Mouse (Mus musculus) CH12.LX (cell line): Measurements from ENCODE around the gene Camk2b. TPM values are rescaled to one million over a fixed set of nuclear protein-coding genes. Genes with fewer than 3 reads are reported as not detected.

ENCODE experiments used
- DNase-seq: peaks from one replicate; pipeline ENCODE4 v3.0.0-alpha.2; 2013; ENCODE audit errors: extremely low read depth
- H3K27ac ChIP-seq: 2 replicates; pipeline ENCODE4 v1.5.1; 2012; ENCODE audit warnings: low read depth, mild to moderate bottlenecking, control low read depth, moderate library complexity; ENCODE audit not compliant: insufficient read depth
- H3K27me3 ChIP-seq: replicated peaks from 2 replicates; pipeline ENCODE3; 2012; ENCODE audit warnings: inconsistent platforms
- H3K36me3 ChIP-seq, 2 experiments: replicated peaks in 1 of 2; 2 replicates each; pipeline versions ENCODE3 to v1.6.1; 2012; ENCODE audit warnings: inconsistent platforms in 1 of 2, low read length in 1 of 2, mild to moderate bottlenecking in 1 of 2, mixed read lengths in 1 of 2, moderate library complexity in 1 of 2; ENCODE audit not compliant: control insufficient read depth in 1 of 2, insufficient read depth in 1 of 2
- H3K4me1 ChIP-seq, 2 experiments: 2 replicates each; pipeline ENCODE4 v1.6.1; 2012; ENCODE audit warnings: inconsistent platforms in 1 of 2, moderate library complexity in 1 of 2; ENCODE audit not compliant: insufficient read depth in 2 of 2, control insufficient read depth in 1 of 2
- H3K4me2 ChIP-seq: 2 replicates; pipeline ENCODE4 v1.6.1; 2012; ENCODE audit warnings: low read depth, mild to moderate bottlenecking, control low read depth; ENCODE audit not compliant: poor library complexity, insufficient read depth, severe bottlenecking
- H3K4me3 ChIP-seq, 3 experiments: fragments of 150-350 bp in 1 of 3; sonication (generic) in 1 of 3; replicated peaks in 1 of 3; 2 replicates each; pipeline versions ENCODE3 to v1.5.1; 2011 to 2012; ENCODE audit warnings: low read depth in 2 of 3, low read length in 2 of 3, mild to moderate bottlenecking in 2 of 3, moderate library complexity in 2 of 3, control low read depth in 1 of 3, improper control_type of control experiment in 1 of 3, inconsistent platforms in 1 of 3, mixed read lengths in 1 of 3; ENCODE audit not compliant: poor library complexity in 1 of 3
- H3K79me2 ChIP-seq: replicated peaks from 2 replicates; pipeline ENCODE4 v1.6.1; 2012; ENCODE audit warnings: mild to moderate bottlenecking, moderate library complexity; ENCODE audit not compliant: control insufficient read depth, poor library complexity, insufficient read depth, severe bottlenecking; ENCODE audit errors: extremely low read depth
- H3K9ac ChIP-seq: 2 replicates; pipeline ENCODE4 v1.6.1; 2012; ENCODE audit warnings: low read depth, mild to moderate bottlenecking, control low read depth, moderate library complexity; ENCODE audit not compliant: insufficient read depth
- H3K9me3 ChIP-seq: replicated peaks from 2 replicates; pipeline ENCODE3; 2012; ENCODE audit warnings: low read length, inconsistent platforms, mixed read lengths
- CHD1 ChIP-seq: IDR thresholded peaks from 2 replicates; pipeline ENCODE4 v1.6.1; 2012; ENCODE audit warnings: low read depth, low read length, improper control_type of control experiment, inconsistent platforms
- ELF1 ChIP-seq: IDR thresholded peaks from 2 replicates; pipeline ENCODE4 v1.6.1; 2014; ENCODE audit warnings: low read depth, mild to moderate bottlenecking, inconsistent platforms, low read length, improper control_type of control experiment
- EP300 ChIP-seq: IDR thresholded peaks from 2 replicates; pipeline ENCODE4 v1.6.1; 2011; ENCODE audit warnings: low read length, improper control_type of control experiment
- GABPA ChIP-seq: IDR thresholded peaks from 2 replicates; pipeline ENCODE4 v1.6.1; 2012; ENCODE audit warnings: low read depth, low read length, improper control_type of control experiment, inconsistent platforms; ENCODE audit not compliant: insufficient replicate concordance
- HCFC1 ChIP-seq: IDR thresholded peaks from 2 replicates; pipeline ENCODE4 v1.6.1; 2012; ENCODE audit warnings: low read depth, mild to moderate bottlenecking, inconsistent platforms, low read length, improper control_type of control experiment
- JUND ChIP-seq: conservative IDR thresholded peaks from 2 replicates; pipeline ENCODE4 v1.6.1; 2011; ENCODE audit warnings: low read depth, low read length, improper control_type of control experiment
- KAT2A ChIP-seq: IDR thresholded peaks from 2 replicates; pipeline ENCODE4 v1.6.1; 2012; ENCODE audit warnings: low read length, improper control_type of control experiment, inconsistent platforms; ENCODE audit not compliant: insufficient replicate concordance
- MAFK ChIP-seq: IDR thresholded peaks from 2 replicates; pipeline ENCODE4 v1.6.1; 2011; ENCODE audit warnings: low read length, improper control_type of control experiment; ENCODE audit not compliant: insufficient replicate concordance
- MAZ ChIP-seq: IDR thresholded peaks from 2 replicates; pipeline ENCODE4 v1.6.1; 2012; ENCODE audit warnings: low read depth, mild to moderate bottlenecking, inconsistent platforms, low read length, improper control_type of control experiment, moderate library complexity
- MXI1 ChIP-seq: IDR thresholded peaks from 2 replicates; pipeline ENCODE4 v1.6.1; 2011; ENCODE audit warnings: mild to moderate bottlenecking, low read depth, low read length, improper control_type of control experiment
- NELFE ChIP-seq: IDR thresholded peaks from 2 replicates; pipeline ENCODE4 v1.6.1; 2011; ENCODE audit warnings: low read depth, low read length, improper control_type of control experiment
- PAX5 ChIP-seq: IDR thresholded peaks from 2 replicates; pipeline ENCODE4 v1.6.1; 2012; ENCODE audit warnings: low read length, inconsistent platforms, mixed read lengths
- RCOR1 ChIP-seq: conservative IDR thresholded peaks from 2 replicates; pipeline ENCODE4 v1.6.1; 2012; ENCODE audit warnings: low read depth, mild to moderate bottlenecking, inconsistent platforms, low read length, improper control_type of control experiment
- TBP ChIP-seq: conservative IDR thresholded peaks from 2 replicates; pipeline ENCODE4 v1.6.1; 2011; ENCODE audit warnings: low read depth, low read length, improper control_type of control experiment
- TCF12 ChIP-seq: IDR thresholded peaks from 2 replicates; pipeline ENCODE4 v1.6.1; 2014; ENCODE audit warnings: low read depth, mild to moderate bottlenecking, inconsistent platforms, low read length, improper control_type of control experiment
- USF1 ChIP-seq: IDR thresholded peaks from 2 replicates; pipeline ENCODE4 v1.6.1; 2014; ENCODE audit warnings: low read depth, mild to moderate bottlenecking, inconsistent platforms, low read length, improper control_type of control experiment
- ZMIZ1 ChIP-seq: IDR thresholded peaks from 2 replicates; pipeline ENCODE4 v1.6.1; 2012; ENCODE audit warnings: low read depth, mild to moderate bottlenecking, inconsistent platforms, low read length, improper control_type of control experiment
- dilution Hi-C: fragments of 300-500 bp; cut with MboI; formaldehyde crosslinking; loops from 2 replicates; pipeline ENCODE4 v1.14.3; 2020; ENCODE audit warnings: low sequenced_read_pairs; ENCODE audit not compliant: extremely low pct_unique_long_range_greater_than_20kb, extremely low pct_ligation_motif_present
- in situ Hi-C: fragments of 300-500 bp; cut with MboI; formaldehyde crosslinking; loops from 3 replicates; pipeline ENCODE4 v1.14.3; 2019; ENCODE audit warnings: low sequenced_read_pairs, low pct_ligation_motif_present, low pct_unique_long_range_greater_than_20kb, mixed read lengths
- polyA plus RNA-seq: library from polyadenylated mRNA; unstranded; fragments of >175 nt; gene quantifications from 2 replicates; pipeline ENCODE4 v1.2.1, GENCODE M21; 2012; ENCODE audit warnings: low read depth; ENCODE audit not compliant: insufficient read length
- total RNA-seq, 2 experiments: library from RNA; depleted of rRNA; stranded (reverse); fragments of 300-350 nt in 1 of 2; fragments of >200 nt in 1 of 2; gene quantifications; 2 replicates each; pipeline ENCODE4 v1.2.3; 2012 to 2014

Gene Camk2b
- total and polyA plus RNA-seq, 3 experiments, result 0.08 to 0.26 (median 0.11) TPM

DNA sequence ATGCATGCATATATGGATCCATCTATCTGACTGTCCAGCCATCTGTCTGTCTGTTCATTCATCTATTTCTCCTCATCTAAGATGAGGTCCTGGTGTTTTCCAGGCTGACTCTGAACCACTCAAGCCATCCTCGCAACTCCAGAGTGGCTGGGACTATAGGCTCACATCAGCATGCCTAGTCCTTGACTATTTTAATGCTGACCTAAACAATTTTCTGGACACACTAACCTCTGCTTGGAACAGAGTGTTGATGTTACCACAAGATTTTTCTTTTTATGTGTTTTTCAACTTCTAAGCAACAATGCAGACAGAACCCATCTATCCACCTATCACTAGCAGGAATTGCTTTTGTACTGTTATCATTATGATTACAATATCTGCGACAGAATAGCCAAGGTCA is 31.4 kb downstream of the Camk2b start:
- Histone ChIP-seq H3K27me3 (peaks cover 23% of the 10 kb centered on the region), H3K4me3 (no peak overlapping the region), H3K9ac (no peak overlapping the region), H3K4me1 (peaks cover 0 to 4% of the 10 kb centered on the region in 2 experiments; a peak in 2 of 4 replicates), H3K36me3 (no peaks in the 10 kb centered on the region), H3K9me3 (no peaks in the 10 kb centered on the region), H3K27ac (no peak overlapping the region), H3K4me2 (no peak overlapping the region), H3K79me2 (no peaks in the 10 kb centered on the region)
- TF ChIP-seq MXI1, result no peak
- TF ChIP-seq MAFK, result peak; percentile 70
- no peak for TF ChIP-seq NELFE
- no peak for TF ChIP-seq TBP
- TF ChIP-seq RCOR1, result no peak
- in situ Hi-C loops (loop anchor here (5.0 kb wide), 1 partner anchor 43 kb away; no protein-coding TSS in a partner anchor), dilution Hi-C loops (no loop called here)
- no peak for DNase-seq

DNA sequence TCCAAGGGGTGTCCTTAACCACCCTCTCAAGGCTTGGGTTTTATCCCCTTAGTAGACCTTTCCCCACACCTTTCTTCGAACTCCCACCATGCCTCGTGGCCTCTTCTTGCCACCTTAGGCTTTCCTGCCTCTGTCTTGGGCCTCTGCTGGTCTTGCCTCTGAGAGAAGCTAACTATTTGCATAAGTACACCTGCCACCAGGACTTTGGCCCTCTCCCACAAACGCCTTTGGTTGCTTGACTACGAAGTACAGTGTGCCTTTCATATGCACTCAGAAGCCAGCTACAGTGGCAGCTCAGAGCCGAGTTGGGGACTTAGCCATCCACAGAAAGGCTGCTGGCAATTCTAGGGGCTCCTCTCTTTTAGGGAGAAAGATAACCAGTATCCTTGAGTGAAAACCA is 32.4 kb downstream of the Camk2b start:
- no peaks in the 10 kb centered on the region for H3K9me3 ChIP-seq
- no peak overlapping the region for H3K27ac ChIP-seq
- no peak overlapping the region for H3K4me3 ChIP-seq
- H3K36me3 ChIP-seq, result no peaks in the 10 kb centered on the region
- no peak for TF ChIP-seq RCOR1
- TF ChIP-seq GABPA, result no peak
- TF ChIP-seq USF1, result no peak
- no peak for TF ChIP-seq CHD1
- TF ChIP-seq ELF1, result no peak
- no peak for TF ChIP-seq MAZ
- TF ChIP-seq JUND, result no peak
- no peak for TF ChIP-seq ZMIZ1
- TF ChIP-seq KAT2A, result no peak
- no peak for TF ChIP-seq HCFC1
- TF ChIP-seq TCF12, result no peak
- no peak for TF ChIP-seq PAX5
- TF ChIP-seq EP300, result no peak
- H3K27me3 ChIP-seq, result peaks cover 29% of the 10 kb centered on the region
- in situ Hi-C loops, result no loop called here
- peaks cover 0 to 4% of the 10 kb centered on the region in 2 experiments; a peak in 2 of 4 replicates for H3K4me1 ChIP-seq
- dilution Hi-C loops, result no loop called here
- no peak overlapping the region for H3K4me2 ChIP-seq
- H3K9ac ChIP-seq, result no peak overlapping the region
- no peaks in the 10 kb centered on the region for H3K79me2 ChIP-seq
- DNase-seq, result no peak
